Comparison of ENCODE assay signal across 8 mouse cellular contexts in genomic region chr17:4994504-4994812, GRCm38 (mm10). TPM values are rescaled to one million over a fixed set of nuclear protein-coding genes. Genes with fewer than 3 reads are reported as not detected.
DNase-seq lines count a peak whose midpoint lies in the region; ATAC-seq and TF ChIP-seq lines count a peak whose summit lies in the region.

No protein-coding gene starts in this region.

- H3K4me2 ChIP-seq in heart, embryonic 15.5 days, result peak overlapping the region; percentile 76
- peak overlapping the region; percentile 67 for H3K4me2 ChIP-seq in forebrain, embryonic 16.5 days (ENCODE audit: low read length)
- peak overlapping the region; percentile 73 for H3K4me2 ChIP-seq in liver, embryonic 16.5 days (ENCODE audit: low read depth, low read length)

- no peak for TF ChIP-seq CTCF in G1E (IDR thresholded peaks at IDR 0.05; ENCODE audit: low read depth, low read length)

- H3K9ac ChIP-seq in heart, embryonic 15.5 days, result peak overlapping the region; percentile 97
- H3K9ac ChIP-seq in forebrain, embryonic 16.5 days (replicated peaks; ENCODE audit: low read depth, low read length), result peak overlapping the region; percentile 99
- H3K9ac ChIP-seq in liver, embryonic 16.5 days (ENCODE audit: low read depth, low read length), result peak overlapping the region; percentile 97

- DNase-seq in heart, postnatal 4 days, result no peak
- DNase-seq in G1E (ENCODE audit: low spot score), result no peak
- DNase-seq in retina, postnatal 1 day, result no peak
- DNase-seq in right cerebral cortex, adult 2 months (ENCODE audit: low spot score in 2 of 2), result no peak
- DNase-seq in spleen, adult 12 weeks (ENCODE audit: low spot score), result no peak

- no peaks in the 10 kb centered on the region for H3K36me3 ChIP-seq in heart, embryonic 15.5 days
- no peaks in the 10 kb centered on the region for H3K36me3 ChIP-seq in G1E (replicated peaks)
- no peaks in the 10 kb centered on the region for H3K36me3 ChIP-seq in forebrain, embryonic 16.5 days (ENCODE audit: control insufficient read depth, insufficient read depth)
- no peaks in the 10 kb centered on the region for H3K36me3 ChIP-seq in liver, embryonic 16.5 days (ENCODE audit: control insufficient read depth, insufficient read depth)

- H3K4me3 ChIP-seq in heart, embryonic 15.5 days, result peak overlapping the region; percentile 97
- H3K4me3 ChIP-seq in G1E (ENCODE audit: low read depth, low read length), result peak overlapping the region; percentile 82
- H3K4me3 ChIP-seq in forebrain, embryonic 16.5 days (replicated peaks; ENCODE audit: low read length), result peak overlapping the region; percentile 88
- peak overlapping the region; percentile 92 for H3K4me3 ChIP-seq in liver, embryonic 16.5 days (ENCODE audit: low read depth, low read length)

- peak overlapping the region; percentile 98 for H3K27ac ChIP-seq in heart, embryonic 15.5 days
- peak overlapping the region; percentile 100 for H3K27ac ChIP-seq in forebrain, embryonic 16.5 days (ENCODE audit: low read length)
- H3K27ac ChIP-seq in liver, embryonic 16.5 days (ENCODE audit: low read length), result peak overlapping the region; percentile 96

- ATAC-seq in heart, embryonic 15.5 days (replicated peaks; ENCODE audit: insufficient number of reproducible peaks, insufficient read depth, low FRiP score, low read depth), result peak; percentile 59
- no peak for ATAC-seq in G1E (ENCODE audit: extremely low read depth, insufficient number of reproducible peaks, low FRiP score, poor library complexity, severe bottlenecking)
- no peak; the same call in 1 of the 2 replicates for ATAC-seq in forebrain, embryonic 16.5 days
- peak; percentile 39 for ATAC-seq in liver, embryonic 16.5 days (ENCODE audit: low read depth)

- no peaks in the 10 kb centered on the region for H3K9me3 ChIP-seq in heart, embryonic 15.5 days (replicated peaks)
- no peaks in the 10 kb centered on the region for H3K9me3 ChIP-seq in G1E (replicated peaks)
- H3K9me3 ChIP-seq in forebrain, embryonic 16.5 days (ENCODE audit: control insufficient read depth, low read length), result no peaks in the 10 kb centered on the region
- H3K9me3 ChIP-seq in liver, embryonic 16.5 days (replicated peaks; ENCODE audit: control insufficient read depth, low read length), result no peaks in the 10 kb centered on the region

- H3K27me3 ChIP-seq in heart, embryonic 15.5 days, result no peaks in the 10 kb centered on the region
- no peaks in the 10 kb centered on the region for H3K27me3 ChIP-seq in G1E (ENCODE audit: insufficient read depth, low read length)
- no peaks in the 10 kb centered on the region for H3K27me3 ChIP-seq in forebrain, embryonic 16.5 days (replicated peaks; ENCODE audit: control insufficient read depth, insufficient read depth, low read length)
- H3K27me3 ChIP-seq in liver, embryonic 16.5 days (ENCODE audit: control insufficient read depth, insufficient read depth, low read depth, low read length), result no peaks in the 10 kb centered on the region

- WGBS in heart, embryonic 15.5 days, result under 1% methylated on average over 23 of the region's 55 CpGs
- WGBS in forebrain, embryonic 16.5 days, result 0% methylated on average over 6 of the region's 55 CpGs
- WGBS in liver, embryonic 16.5 days (ENCODE audit: insufficient replicate concordance), result 2% methylated on average over 23 of the region's 55 CpGs

- peaks cover 15% of the 10 kb centered on the region for H3K4me1 ChIP-seq in heart, embryonic 15.5 days (replicated peaks)
- H3K4me1 ChIP-seq in G1E (ENCODE audit: insufficient read depth, low read depth, low read length), result peaks cover 16% of the 10 kb centered on the region
- peaks cover 20% of the 10 kb centered on the region for H3K4me1 ChIP-seq in forebrain, embryonic 16.5 days (replicated peaks; ENCODE audit: control insufficient read depth, insufficient read depth, low read length)
- peaks cover 6% of the 10 kb centered on the region for H3K4me1 ChIP-seq in liver, embryonic 16.5 days (ENCODE audit: control insufficient read depth, low read depth, low read length)

RNA-seq across cellular contexts. Expression of gene Arid1b, which starts 0.3 kb away (rescaled TPM):
- 5.0 and 8.9 TPM in 2 replicates for polyA plus RNA-seq in heart, embryonic 15.5 days (2015; fragmentation: Nextera tagmentation; extraction: Ambion mirVana)
- total RNA-seq in heart, postnatal 4 days (2021), result 10 to 100 TPM; 40.5 to 41.6 TPM
- total RNA-seq in G1E (2014; fragmentation: Nextera tagmentation) (37.0 and 49.1 TPM in 2 replicates), G1E (2017) (11.6 and 12.2 TPM in 2 replicates)
- polyA plus RNA-seq in G1E (2012), result 32.4 and 45.0 TPM in 2 replicates
- polyA plus RNA-seq in forebrain, embryonic 16.5 days (2015; fragmentation: Nextera tagmentation; extraction: Ambion mirVana), result 15.1 and 15.3 TPM in 2 replicates
- 3.2 TPM in 2 replicates for polyA plus RNA-seq in liver, embryonic 16.5 days (2015; fragmentation: Nextera tagmentation; extraction: Ambion mirVana)

Comparison
In these comparisons a context has a peak if more than half of its experiments do, and no peak if none do; other contexts are left out.
1. ATAC-seq: peak in heart, embryonic 15.5 days (single experiment) and liver, embryonic 16.5 days (single experiment); none in G1E (single experiment) and forebrain, embryonic 16.5 days (single experiment).
2. Peak in every context shown above with its lines, with median percentiles within 50 percentile points of each other: H3K27ac ChIP-seq, H3K4me2 ChIP-seq, H3K4me3 ChIP-seq and H3K9ac ChIP-seq.